Mouse (Mus musculus) myocyte (in vitro differentiated cells): ENCODE results near the gene Rab11a. TPM values are rescaled to one million over a fixed set of nuclear protein-coding genes. Genes with fewer than 3 reads are reported as not detected.
"Not testable (repeated sequence)": the region's sequence is repeated elsewhere in the genome, so short reads cannot be mapped to it uniquely, and the experiment has no call there.

ENCODE experiments used
- H3K27me3 ChIP-seq: one replicate; pipeline ENCODE4 v1.6.1; 2011; ENCODE audit not compliant: control insufficient read depth, insufficient read depth, insufficient read length
- H3K36me3 ChIP-seq: one replicate; pipeline ENCODE4 v1.6.1; 2011; ENCODE audit not compliant: control insufficient read depth, insufficient read depth
- H3K4me2 ChIP-seq: one replicate; pipeline ENCODE4 v1.6.1; 2011; ENCODE audit warnings: low read depth, control low read depth
- H3K4me3 ChIP-seq: one replicate; pipeline ENCODE4 v1.5.1; 2011; ENCODE audit warnings: mild to moderate bottlenecking, control low read depth, moderate library complexity
- H3K79me2 ChIP-seq: one replicate; pipeline ENCODE4 v1.6.1; 2011; ENCODE audit not compliant: control insufficient read depth, insufficient read depth
- H3ac ChIP-seq: one replicate; pipeline ENCODE4 v1.6.1; 2011; ENCODE audit not compliant: control insufficient read depth, insufficient read length
- CEBPB ChIP-seq: IDR thresholded peaks from 2 replicates; pipeline ENCODE4 v1.6.1; 2011; ENCODE audit warnings: mild to moderate bottlenecking, moderate library complexity; ENCODE audit not compliant: poor library complexity, insufficient read depth, severe bottlenecking
- E2F4 ChIP-seq: IDR thresholded peaks from one replicate; pipeline ENCODE4 v1.6.1; 2011; ENCODE audit warnings: mild to moderate bottlenecking, control low read depth, moderate library complexity; ENCODE audit not compliant: insufficient read depth
- MAX ChIP-seq: IDR thresholded peaks from one replicate; pipeline ENCODE4 v1.6.1; 2011; ENCODE audit warnings: low read depth, mild to moderate bottlenecking, control low read depth
- MYOD1 ChIP-seq, 3 experiments: IDR thresholded peaks; one replicate each; pipeline ENCODE4 v1.6.1; 2011; ENCODE audit warnings: control low read depth in 2 of 3, low read depth in 2 of 3, mild to moderate bottlenecking in 2 of 3, moderate library complexity in 1 of 3; ENCODE audit not compliant: insufficient read length in 2 of 3, control insufficient read depth in 1 of 3
- MYOG ChIP-seq, 3 experiments: IDR thresholded peaks; one replicate each; pipeline ENCODE4 v1.6.1; 2011; ENCODE audit warnings: control low read depth in 2 of 3, low read depth in 2 of 3, mild to moderate bottlenecking in 2 of 3; ENCODE audit not compliant: insufficient read length in 2 of 3, control insufficient read depth in 1 of 3, insufficient read depth in 1 of 3
- POLR2A ChIP-seq: IDR thresholded peaks from one replicate; pipeline ENCODE4 v1.6.1; 2011; ENCODE audit warnings: low read depth, mild to moderate bottlenecking, control low read depth, moderate library complexity; ENCODE audit not compliant: insufficient read length
- POLR2AphosphoS2 ChIP-seq: IDR thresholded peaks from one replicate; pipeline ENCODE4 v1.6.1; 2011; ENCODE audit warnings: low read depth, control low read depth; ENCODE audit not compliant: insufficient read length
- REST ChIP-seq: IDR thresholded peaks from one replicate; pipeline ENCODE4 v1.6.1; 2011; ENCODE audit warnings: mild to moderate bottlenecking, control low read depth, moderate library complexity; ENCODE audit not compliant: insufficient read depth, insufficient read length
- SRF ChIP-seq: IDR thresholded peaks from one replicate; pipeline ENCODE4 v1.6.1; 2011; ENCODE audit warnings: low read depth; ENCODE audit not compliant: control insufficient read depth, insufficient read length
- TCF12 ChIP-seq: IDR thresholded peaks from one replicate; pipeline ENCODE4 v1.6.1; 2011; ENCODE audit warnings: mild to moderate bottlenecking, control low read depth; ENCODE audit not compliant: poor library complexity, insufficient read depth, severe bottlenecking
- TCF3 ChIP-seq: IDR thresholded peaks from one replicate; pipeline ENCODE4 v1.6.1; 2011; ENCODE audit warnings: low read depth, control low read depth; ENCODE audit not compliant: insufficient read length
- USF1 ChIP-seq: IDR thresholded peaks from one replicate; pipeline ENCODE4 v1.6.1; 2011; ENCODE audit warnings: low read depth, mild to moderate bottlenecking, control low read depth, moderate library complexity
- polyA plus RNA-seq: library from polyadenylated mRNA; unstranded; fragments of >200 nt; fragmentation: generic; extraction: Trizol; gene quantifications from one replicate; pipeline ENCODE4 v1.2.1, GENCODE M21; 2012; ENCODE audit warnings: missing spikeins

The Rab11a gene
- polyA plus RNA-seq, 1 experiment: 150 TPM

DNA sequence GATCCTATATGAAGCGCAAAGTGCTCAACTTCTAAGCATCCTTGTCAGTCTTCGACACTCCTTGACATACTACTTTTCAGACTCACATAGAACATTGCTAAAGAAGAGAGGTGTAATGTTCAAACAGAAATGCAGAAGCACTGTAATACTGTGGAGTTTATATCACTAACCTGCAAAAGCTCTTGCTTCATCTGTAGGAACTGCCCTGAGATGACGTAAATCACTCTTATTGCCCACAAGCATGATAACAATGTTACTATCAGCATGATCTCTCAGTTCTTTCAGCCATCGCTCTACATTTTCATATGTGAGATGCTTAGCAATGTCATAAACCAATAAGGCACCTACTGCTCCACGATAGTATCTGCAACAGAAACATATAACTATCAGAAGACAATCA, 11.1 kb downstream of the Rab11a start:
- no peak overlapping the region for H3K4me2 ChIP-seq
- H3ac ChIP-seq: no peak overlapping the region
- no peak for TF ChIP-seq REST
- no peak for TF ChIP-seq USF1
- no peak for TF ChIP-seq TCF12
- no peak for TF ChIP-seq MYOG (IDR thresholded peaks at IDR 0.05; ENCODE audit: control insufficient read depth in 1 of 3, insufficient read depth in 1 of 3, insufficient read length in 2 of 3, low read depth in 2 of 3)
- TF ChIP-seq E2F4: no peak
- TF ChIP-seq POLR2A: no peak
- TF ChIP-seq MAX: no peak
- TF ChIP-seq TCF3: no peak
- no peak for TF ChIP-seq CEBPB
- no peak for TF ChIP-seq MYOD1 (IDR thresholded peaks at IDR 0.05; ENCODE audit: control insufficient read depth in 1 of 3, insufficient read length in 2 of 3, low read depth in 2 of 3)
- no peak for TF ChIP-seq SRF
- no peak for TF ChIP-seq POLR2AphosphoS2
- H3K79me2 ChIP-seq: peaks cover 30% of the 10 kb centered on the region
- H3K36me3 ChIP-seq: peaks cover 29% of the 10 kb centered on the region
- H3K27me3 ChIP-seq: no peaks in the 10 kb centered on the region
- H3K4me3 ChIP-seq: no peak overlapping the region

DNA sequence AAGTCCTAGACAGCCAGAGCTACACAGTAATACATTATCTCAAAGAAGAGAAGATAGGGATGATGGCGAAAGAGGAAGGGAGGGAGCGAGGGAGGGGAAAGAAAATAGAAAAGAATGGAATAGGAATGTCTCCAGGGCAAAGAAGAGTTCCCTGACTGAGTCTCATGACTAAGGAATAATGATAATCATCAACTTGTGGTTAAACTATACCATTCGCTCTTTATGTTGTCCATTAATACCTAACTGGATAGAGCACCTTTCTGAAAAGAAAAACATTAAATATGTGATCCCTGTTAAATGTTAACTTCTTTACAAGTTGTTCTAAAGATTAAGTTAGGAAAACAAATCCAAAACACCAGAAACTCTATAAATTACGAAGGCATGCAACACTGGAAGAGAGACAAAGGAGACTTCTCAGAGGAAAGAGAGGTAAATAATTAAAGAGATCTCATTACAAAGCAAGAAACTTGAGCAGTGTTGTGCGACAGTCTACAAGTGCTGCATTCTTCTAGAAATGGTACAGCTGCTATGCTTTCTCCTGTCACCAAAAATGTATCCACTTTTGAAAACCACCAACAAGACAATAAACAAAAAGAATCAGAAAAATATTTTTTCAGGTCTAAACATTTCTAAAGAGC, 17.9 kb downstream of the Rab11a start:
- Histone ChIP-seq H3K27me3 (no peaks in the 10 kb centered on the region), H3K4me2 (no peak overlapping the region), H3ac (no peak overlapping the region), H3K79me2 (no peaks in the 10 kb centered on the region), H3K4me3 (no peak overlapping the region), H3K36me3 (peaks cover 33% of the 10 kb centered on the region)
- TF ChIP-seq TCF3 (no peak), POLR2A (no peak), MAX (no peak), SRF (no peak), USF1 (no peak), MYOG (IDR thresholded peaks at IDR 0.05; ENCODE audit: control insufficient read depth in 1 of 3, insufficient read depth in 1 of 3, insufficient read length in 2 of 3, low read depth in 2 of 3) (no peak), MYOD1 (IDR thresholded peaks at IDR 0.05; ENCODE audit: control insufficient read depth in 1 of 3, insufficient read length in 2 of 3, low read depth in 2 of 3) (no peak), E2F4 (no peak), REST (no peak), CEBPB (no peak), POLR2AphosphoS2 (no peak), TCF12 (no peak)

DNA sequence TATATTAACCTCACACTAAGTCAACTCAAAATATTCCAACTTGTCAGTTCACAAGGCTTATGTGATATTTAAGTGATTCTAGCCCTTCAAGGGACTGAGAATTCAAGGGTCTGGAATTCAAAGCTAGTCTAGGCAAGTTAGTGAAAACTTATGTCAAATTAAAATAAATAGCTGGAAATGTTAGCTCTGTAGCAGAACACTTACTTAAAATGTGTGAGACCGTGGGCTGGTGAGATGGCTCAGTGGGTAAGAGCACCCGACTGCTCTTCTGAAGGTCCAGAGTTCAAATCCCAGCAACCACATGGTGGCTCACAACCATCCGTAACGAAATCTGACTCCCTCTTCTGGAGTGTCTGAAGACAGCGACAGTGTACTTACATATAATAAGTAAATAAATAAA, 27.3 kb downstream of the Rab11a start:
- not testable (repeated sequence) for H3K4me3 ChIP-seq, H3K27me3 ChIP-seq, H3ac ChIP-seq, H3K79me2 ChIP-seq, H3K4me2 ChIP-seq, H3K36me3 ChIP-seq

DNA sequence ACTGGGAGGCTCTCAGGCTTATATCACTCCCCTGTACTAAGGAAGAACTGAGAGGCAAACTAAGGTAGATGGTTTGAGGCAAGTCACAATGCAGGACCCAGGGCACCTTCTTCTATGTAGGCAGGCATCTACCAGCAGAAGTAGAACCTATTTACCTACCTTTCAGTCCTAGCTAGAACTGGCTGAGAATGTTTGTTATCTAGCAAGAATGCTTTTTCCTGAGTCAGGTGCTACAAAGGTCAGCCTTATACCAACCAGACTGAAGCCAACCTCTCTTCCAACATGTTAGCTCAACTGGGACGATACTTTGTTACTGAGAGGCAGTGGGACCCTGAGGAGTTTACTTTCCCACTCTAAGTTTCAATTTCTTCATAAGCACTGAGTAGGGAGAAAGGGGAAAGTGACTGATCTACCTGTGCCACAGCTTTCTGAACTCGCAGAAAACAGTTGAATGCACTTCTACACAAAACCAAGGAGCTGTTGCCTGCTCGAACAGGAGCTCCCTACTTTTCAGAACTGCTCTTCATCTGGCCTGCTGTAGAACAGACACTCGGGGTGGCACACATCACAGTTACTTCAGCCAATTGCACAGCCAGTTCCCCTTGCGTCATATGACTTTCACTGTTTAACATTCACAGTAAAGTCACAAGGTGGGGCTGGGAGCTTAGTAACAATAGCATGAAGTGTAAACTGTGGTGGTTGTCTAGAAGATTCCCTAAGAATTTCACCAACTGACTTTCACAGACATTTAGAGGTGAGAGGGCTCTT, 33.3 kb downstream of the Rab11a start:
- no peaks in the 10 kb centered on the region for H3K79me2 ChIP-seq
- H3K27me3 ChIP-seq: no peaks in the 10 kb centered on the region
- no peak overlapping the region for H3K4me2 ChIP-seq
- H3K4me3 ChIP-seq: no peak overlapping the region
- no peak overlapping the region for H3ac ChIP-seq
- TF ChIP-seq TCF12 (no peak), MYOD1 (IDR thresholded peaks at IDR 0.05; ENCODE audit: control insufficient read depth in 1 of 3, insufficient read length in 2 of 3, low read depth in 2 of 3) (no peak), SRF (no peak), TCF3 (no peak), REST (no peak), MAX (no peak), MYOG (IDR thresholded peaks at IDR 0.05; ENCODE audit: control insufficient read depth in 1 of 3, insufficient read depth in 1 of 3, insufficient read length in 2 of 3, low read depth in 2 of 3) (no peak), POLR2A (no peak)
- no peaks in the 10 kb centered on the region for H3K36me3 ChIP-seq

DNA sequence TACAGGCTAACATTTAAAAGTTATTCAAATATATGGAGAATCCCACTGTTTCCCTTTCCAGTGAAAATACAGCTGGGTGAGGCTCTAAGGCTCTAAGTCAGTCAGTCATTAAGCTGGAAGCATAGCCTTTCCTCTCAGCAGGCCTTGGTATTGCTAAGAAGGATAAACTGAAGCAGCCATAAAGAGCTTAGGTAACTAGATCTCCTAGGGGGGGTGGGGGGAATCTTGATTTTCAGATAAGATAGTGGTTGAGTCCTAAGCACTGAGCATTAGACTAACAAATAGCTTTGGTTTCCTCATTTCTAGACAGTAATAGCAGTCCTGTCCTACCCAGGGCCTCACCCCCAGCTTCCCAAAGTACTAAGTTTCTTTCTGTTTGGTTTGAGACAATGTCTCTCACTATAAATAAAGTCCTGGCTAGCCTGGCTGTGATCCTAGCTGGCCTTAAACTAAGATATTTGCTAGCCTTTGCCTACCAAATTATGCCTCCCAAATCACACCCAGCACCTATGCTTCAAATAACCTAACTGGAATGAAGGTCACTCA, 34.1 kb downstream of the Rab11a start:
- Histone ChIP-seq H3ac (no peak overlapping the region), H3K4me3 (no peak overlapping the region), H3K36me3 (no peaks in the 10 kb centered on the region), H3K79me2 (no peaks in the 10 kb centered on the region), H3K27me3 (no peaks in the 10 kb centered on the region), H3K4me2 (no peak overlapping the region)
- TF ChIP-seq SRF (no peak), POLR2AphosphoS2 (no peak), MYOG (IDR thresholded peaks at IDR 0.05; ENCODE audit: control insufficient read depth in 1 of 3, insufficient read depth in 1 of 3, insufficient read length in 2 of 3, low read depth in 2 of 3) (no peak), POLR2A (no peak), E2F4 (no peak), REST (no peak), MAX (no peak), MYOD1 (IDR thresholded peaks at IDR 0.05; ENCODE audit: control insufficient read depth in 1 of 3, insufficient read length in 2 of 3, low read depth in 2 of 3) (no peak), USF1 (no peak), TCF12 (no peak), CEBPB (no peak), TCF3 (no peak)
